Mouse (Mus musculus) cerebellum, adult 9-11 months (tissue): ENCODE data around the gene Tmem129.
A peak's percentile ranks its signal among the peaks of the same experiment; 100 is the strongest.

Source experiments
- DNase-seq: peaks from one replicate; pipeline ENCODE4 v3.0.0; 2022

Tmem129 gene

DNA sequence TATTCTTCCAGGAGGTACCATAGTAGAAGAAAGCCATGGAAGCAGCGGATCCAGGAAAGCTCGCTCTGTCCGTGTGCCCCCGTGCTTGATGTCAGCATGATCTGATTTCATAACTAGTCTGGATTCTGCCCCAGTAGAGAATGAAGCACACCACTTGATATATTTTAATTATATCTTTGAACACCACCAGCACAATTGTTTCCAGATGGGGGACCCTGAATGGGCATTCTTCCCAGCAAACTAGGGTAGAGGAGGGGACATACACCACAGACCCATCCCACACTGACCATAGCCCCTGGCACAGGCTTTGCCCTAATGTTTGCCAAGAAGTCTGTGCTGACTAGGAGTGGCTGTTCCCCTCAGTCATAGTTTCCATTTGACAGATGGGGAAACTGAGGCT lies 26.7 kb upstream of the Tmem129 start:
- DNase-seq: no peak

DNA sequence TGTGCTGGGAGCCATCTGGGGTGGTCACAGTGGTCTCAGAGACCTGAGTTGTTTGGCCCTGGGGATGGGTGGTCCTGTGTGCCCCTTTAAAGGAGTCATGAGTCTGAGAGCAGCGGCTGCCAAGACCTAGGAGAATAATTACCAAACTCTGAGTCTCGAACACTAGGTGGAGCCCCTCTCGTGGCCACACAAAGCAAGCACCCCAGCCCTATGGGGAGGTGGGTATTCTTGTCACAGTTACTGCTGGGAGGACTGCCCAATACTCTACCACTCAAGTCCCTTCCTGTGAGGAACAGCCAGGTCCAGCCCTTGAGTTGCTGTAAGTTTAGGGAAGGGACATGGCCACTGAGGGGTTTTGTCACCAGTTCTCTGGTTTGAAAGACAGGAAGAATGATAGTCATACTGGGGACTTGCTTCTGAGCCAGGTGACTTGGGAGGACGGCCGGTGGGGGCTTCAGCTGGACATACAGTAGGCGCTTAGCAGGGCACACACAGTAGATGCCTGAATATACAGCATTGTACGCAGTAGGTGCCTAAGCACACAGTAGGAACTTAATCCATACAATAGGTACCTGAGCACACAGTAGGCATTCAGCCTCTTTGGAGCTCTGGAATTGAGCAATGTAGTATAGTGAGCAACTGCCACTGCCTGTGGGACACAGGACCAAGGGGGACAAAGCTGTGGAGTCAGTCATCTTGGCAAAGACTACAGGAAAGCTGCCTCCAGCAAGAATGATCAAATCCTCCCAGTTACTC lies 25.9 kb upstream of the Tmem129 start:
- no peak for DNase-seq

DNA sequence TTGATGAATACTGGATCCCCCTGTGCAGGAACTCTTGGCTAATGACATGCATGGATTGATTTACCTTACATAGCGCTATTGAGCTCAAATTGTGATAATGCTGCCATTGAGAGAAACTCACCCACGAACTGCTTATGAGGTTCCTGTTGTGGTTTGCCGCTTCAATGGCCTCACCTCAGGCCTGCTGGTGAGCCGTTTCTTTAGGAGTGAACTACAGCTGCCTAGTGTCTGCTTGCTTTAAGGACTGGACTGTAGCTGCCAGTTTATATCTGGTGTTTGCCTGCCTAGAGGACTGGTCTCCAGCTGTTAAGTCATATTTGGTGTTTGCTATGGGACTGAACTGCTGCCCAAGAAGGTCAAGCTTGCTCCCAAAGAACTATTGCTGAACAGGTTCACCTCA lies 24.7 kb upstream of the Tmem129 start:
- DNase-seq: no peak

DNA sequence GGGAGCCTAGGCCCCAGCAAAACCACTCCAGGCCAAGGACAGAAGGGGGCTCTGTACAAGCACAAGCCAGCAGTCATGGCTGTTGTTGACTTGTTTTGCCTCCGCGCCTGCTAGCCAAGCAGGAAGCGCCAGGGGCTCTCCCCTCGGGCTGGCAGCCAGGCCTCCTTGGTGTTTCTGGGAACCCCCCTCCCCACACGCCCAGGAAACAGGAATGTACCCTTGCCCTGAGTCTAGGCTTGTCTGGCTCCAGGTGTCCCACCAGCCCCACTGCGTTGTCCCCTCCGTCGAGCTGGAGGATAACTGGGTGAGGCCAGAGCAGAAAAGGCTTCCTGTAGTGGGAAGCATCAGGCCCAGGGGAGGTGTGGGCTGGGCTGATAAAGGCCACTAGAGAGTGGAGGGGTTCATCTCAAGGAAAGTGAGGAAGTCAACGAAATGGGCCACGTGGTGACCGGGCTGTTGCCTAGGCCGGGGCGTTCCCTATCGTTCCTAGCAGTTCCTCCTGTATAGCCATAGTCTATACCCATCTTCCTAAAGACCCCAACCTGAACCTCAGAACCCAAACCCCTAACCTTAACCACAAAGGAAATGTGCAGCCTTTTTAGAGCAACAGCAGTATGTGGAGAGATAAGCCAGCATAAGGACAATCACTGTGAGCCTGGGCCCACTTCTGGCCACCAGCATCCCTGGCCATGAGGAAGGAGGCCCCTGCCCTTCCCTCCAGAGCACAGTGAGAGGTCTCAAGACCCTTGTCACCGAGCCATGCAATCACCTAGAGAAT lies 23.6 kb upstream of the Tmem129 start:
- DNase-seq: no peak

DNA sequence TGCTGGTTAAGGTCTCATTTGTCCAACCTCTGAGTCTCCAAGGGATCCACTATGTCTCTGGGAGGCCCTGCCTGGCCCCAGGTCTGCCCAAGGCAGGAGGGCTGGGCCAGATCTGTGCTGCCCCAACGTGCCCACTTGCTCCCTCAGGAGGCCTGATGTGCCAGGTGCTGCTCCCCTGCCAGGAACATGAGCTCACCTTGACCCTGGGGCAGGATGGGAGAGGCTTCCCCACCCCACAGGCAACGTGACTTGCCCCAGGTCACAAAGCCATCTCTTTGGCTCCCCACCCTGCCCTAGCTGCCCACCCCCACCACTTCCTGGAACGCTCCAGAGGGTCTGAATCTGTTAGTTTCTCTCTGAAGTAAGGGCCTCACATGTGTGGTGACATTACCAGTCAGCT lies 22.8 kb upstream of the Tmem129 start:
- no peak for DNase-seq

DNA sequence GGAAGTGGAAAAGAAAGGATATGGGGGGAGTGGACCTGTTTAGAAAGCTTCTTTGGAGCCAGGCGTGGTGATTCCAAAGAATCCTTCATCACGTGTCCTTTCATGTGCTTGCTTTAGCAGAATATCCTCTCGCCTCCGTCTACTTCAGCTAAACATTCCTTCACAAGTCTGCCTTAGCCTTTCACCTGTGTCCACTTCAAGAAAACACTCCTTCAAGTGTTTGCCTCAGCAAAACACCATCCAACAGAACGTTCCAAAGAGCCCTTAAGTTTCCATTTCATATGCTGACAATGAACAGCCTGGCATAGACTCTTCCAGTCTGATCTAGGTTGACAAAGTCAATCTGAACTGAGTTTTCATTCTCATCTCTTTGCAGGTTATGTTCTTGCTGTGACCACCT lies 20.0 kb upstream of the Tmem129 start:
- DNase-seq: no peak

DNA sequence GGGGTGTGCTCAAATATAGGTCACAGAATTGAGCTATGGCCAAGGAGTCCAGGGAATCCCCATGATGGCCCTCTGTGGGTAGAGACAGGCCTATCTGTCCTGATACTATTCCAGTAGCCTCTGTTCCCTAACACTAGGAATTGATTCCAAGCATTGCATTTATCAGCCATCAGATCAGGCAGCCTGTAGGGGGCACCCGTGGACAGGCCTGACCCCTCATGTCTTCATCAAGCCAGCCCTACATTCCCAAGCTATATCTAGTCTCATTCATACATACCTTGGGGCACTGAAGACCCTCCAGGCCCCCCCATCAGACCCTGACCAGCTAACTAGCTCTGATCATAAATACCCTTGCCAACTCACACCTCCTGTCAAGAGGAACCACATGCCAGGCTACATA lies 17.7 kb upstream of the Tmem129 start:
- DNase-seq: peak; percentile 19

DNA sequence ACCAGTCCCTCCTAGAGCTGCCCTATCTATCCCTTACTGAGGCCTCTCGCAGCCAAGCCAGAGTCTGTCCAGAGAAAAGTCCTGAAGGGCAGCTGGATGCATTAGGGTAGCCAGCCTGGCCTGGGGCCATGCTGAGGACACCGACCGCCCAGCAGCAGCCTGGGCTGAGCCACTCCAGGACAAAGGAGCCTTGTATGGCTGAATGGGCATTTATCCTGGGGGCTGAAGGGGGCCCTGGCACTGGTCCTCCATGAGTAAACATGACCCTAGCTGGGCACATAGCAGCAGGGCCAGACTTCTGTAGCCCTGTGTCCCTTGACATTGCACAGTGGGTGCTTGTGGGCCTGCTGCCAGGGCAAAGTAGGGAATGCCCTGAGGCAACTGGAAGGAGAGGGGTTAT lies 16.2 kb upstream of the Tmem129 start:
- peak; percentile 60 for DNase-seq

DNA sequence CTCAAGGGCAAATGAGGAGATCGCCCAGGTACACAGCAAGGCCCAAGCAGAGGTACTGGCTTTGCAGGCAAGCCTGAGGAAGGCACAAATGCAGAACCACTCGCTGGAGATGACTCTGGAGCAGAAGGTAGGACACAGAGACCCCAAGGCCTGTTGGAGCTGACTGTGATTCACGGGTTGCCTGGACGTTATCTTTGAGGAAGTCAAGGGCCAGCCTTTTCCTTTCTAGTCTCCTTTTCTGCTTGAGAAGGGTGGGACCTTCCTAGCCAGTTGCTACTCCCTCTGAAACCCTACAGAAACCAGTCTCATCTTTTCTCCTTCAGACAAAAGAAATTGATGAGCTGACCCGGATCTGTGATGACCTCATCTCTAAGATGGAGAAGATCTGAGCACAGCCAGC lies 13.4 kb upstream of the Tmem129 start:
- DNase-seq: no peak

DNA sequence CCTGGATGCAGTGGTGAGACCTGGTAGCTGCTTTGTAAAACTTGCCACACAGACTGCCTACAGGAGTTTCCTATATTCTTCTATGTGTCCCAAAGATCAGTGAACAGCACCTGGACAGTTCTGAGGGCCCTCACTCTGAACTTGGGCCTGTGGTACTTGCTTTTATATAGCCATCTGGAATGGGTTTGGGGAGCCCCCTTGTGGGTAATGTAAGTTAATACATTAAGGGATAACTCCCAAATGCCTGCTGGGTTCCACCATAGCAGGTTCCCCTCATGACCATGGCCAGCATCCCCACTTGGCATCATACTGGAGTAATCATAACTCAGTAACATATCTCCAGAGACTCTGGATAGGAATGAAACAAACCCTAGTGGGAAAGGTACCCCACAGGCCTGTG lies 10.0 kb upstream of the Tmem129 start:
- DNase-seq: no peak

DNA sequence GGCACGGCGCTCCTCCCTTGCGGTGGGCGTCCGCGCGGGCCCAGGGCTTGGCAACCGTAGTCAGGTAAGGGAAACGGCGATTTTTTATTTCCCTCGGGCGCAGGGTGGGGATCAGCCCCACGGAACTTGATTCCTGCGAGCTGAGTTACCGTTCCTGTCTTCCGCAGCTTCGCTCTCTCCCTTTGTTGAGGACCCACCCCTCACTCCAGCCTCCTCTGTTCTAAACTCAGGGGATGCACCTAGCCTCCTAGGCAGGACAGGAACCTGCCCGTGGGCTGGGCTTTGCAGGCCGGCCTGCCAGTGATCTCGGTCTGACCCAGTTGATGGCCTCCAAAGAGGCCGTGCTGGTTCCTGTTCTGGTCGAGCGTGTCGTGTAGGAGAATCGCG lies 441 bp upstream of the Tmem129 start:
- no peak for DNase-seq

DNA sequence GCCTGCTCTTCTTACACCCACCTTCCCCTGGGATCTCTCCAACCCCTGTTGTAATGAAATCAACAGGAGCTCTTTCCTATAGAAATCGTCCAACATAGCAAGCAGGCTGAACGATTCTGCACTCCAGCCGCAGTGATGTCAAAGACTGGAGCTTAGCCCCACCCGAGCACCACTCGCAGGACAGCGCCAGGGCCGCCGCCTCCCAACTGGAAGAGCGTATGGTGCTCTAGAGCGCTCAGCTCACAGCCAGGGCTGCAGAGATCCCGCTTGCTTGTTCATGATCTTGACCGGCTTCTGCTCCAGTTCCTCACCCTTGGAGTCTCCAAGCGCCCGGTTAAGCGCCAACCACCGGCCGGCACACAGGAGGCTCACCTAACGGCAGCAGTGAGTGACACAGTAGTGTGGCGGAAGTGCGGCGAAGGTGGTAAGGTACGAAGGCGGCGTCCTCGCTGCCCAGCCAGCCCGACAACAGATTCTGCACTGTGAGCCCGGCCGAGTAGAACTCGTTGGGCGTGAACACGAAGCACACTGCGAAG lies 897 bp downstream of the Tmem129 start:
- DNase-seq: no peak

DNA sequence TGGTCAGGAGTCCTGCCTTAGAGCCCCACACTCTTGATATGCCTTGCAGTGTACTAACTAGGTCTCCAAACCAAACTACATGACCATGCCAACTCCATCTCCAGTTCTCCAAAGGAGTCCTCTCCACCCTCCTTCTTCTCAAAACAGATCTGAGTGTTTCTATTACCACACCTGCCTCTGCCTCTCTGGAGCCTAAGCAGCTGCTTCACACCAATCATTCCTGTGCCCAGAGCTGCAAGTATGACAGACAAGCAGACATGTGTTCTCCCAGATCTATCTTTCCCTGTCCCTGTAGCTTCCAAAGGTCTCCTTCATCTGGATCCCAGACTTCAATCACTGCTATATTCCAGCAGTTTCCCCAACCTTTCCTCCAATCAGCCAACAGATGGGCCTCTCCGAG lies 1.5 kb downstream of the Tmem129 start:
- no peak for DNase-seq

DNA sequence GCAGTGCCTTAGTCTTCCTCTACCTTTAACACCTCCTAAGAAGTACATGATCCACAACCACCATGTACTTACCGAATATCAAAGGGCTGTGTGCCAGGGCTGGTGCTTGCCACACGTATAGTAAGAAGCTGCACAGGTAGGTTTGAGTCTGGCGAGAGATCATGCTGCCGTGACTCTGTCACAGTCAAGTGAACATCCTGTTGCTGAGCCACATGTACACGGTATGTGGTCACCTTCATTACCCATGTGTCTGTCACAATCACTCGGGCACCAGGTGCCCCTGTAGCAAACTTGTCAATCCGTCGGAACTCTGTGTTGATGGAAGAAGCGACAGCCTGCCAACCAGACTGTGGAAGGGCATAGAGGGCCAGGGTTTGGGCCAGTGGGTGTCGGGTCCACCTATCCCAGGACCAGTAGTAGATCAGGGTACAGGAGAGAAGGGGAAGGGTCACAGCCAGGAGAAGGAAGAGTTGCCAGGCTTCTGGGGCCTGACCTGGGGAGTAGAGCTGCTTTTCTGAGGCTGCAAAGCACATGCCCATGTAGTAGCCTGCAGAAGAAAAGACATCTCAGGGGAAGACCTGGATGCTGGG lies 2.9 kb downstream of the Tmem129 start:
- DNase-seq: peak; percentile 53

DNA sequence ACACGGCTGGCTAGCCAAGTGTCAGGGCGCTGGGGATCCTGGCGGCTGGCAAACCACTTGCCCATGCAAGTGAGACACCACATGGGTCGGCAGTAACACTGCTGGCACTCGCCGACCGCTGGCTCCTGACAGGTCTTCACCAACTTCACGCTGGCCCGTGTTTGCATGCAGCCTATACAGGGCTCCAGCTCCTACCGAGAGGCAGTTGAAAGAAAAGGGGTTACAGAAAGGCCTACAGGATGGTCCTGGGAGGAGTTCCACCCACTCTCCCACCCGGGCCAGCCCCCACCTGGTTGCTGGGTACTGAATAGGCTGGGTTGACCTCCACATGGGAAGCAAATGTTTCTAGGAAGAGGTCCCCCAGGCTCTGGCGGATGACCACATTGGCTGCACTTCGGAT lies 3.8 kb downstream of the Tmem129 start:
- DNase-seq: peak; percentile 64

DNA sequence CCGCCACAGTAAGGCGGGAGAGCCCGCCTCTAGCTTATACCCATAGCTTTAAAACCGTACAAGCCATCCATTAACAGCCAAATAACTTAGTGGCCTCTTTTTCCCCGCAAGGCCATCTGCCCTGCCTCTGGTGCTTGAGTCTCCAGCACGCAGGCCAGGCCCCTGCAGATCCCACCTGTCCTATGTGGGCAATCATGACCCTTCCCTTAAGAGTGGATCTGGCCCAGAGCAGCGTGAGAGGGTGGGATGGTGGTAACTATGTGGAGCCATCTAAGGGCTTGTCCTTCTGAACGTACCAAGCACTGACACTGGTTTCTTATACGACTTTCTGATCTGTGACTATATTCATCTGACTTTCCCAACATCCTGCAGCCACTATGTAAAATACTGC lies 5.4 kb downstream of the Tmem129 start:
- DNase-seq: no peak

DNA sequence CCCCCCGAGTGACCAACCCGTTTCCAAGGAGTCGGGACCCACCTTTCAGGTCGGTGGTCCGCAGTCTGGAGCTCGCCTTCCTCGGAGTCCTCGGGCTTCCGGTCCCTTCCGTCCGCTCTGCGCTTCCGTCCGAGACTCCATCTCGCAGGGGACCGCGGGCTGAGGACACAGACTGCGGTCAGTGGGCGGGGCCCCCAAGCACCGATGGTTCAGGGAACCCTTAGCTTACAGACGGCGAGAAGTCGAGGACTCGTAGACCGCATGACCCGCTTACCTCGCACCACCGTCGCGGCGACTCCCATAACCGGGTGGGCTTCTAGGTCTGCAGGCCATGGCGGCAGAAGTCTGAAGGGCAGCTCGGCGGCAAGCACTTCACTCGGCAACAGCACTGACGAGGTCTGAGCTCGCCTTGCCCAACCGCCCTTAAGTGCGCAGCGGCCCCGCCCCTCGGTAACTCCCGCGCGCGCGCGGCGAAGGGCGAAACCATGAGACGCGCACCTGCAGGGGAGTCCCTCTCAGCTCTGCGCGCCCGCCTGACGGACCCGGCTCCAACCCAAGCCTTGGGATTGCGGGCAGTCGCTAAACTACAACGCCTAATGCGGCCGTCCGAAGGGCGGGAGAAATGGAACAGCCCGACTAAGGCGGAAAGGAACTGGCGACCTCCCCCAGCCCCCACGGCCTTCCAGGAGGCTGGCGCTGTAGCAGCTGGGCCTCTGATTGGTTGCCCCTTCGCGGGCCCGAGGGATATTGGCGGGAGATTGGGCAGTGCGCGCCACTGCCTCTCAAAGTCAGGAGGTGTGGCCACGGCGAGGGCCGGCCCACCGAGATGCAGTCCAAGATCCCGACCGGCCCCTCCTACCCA lies 6.1 kb downstream of the Tmem129 start, which contains the start of gene Slbp:
Slbp (minus strand) TSS at position 654 of the 862 bp plus-strand sequence.
- DNase-seq: peak; percentile 98

DNA sequence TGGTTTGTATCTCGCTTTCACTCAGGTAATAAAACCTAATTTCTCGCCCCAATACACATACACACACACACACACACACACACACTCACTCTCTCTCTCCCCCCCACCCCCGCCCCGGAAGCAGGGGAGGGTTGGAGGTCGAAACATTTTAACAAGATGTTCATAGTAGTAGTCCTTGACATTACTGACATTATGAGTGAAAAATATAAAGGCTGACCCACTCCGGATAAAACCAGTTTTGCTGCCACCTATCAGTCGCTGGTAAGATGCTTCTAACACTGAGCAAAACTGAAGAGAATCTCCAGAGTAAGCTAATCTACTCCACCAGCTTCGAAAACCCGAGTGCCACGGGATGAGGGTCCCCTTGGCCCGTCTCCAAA lies 6.7 kb downstream of the Tmem129 start:
- no peak for DNase-seq

DNA sequence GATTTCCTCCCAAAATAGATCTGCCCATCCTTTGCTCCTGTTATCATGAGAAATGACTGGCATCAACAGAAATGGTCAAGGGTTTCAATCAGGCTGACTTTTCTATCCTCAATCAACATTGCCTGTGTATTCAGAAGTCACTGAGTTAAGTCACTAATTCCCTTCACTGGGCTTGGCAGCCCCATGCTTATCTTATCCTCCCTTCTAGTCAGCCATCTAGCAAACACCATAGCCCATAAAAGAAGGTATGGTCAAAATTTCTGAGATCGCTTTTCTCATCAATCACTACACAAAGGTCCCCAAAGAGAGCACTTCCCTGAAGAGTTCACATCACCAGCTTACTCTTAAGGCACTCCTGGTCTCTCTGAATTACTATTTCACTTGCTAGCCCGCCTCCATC lies 7.2 kb downstream of the Tmem129 start:
- DNase-seq: no peak

DNA sequence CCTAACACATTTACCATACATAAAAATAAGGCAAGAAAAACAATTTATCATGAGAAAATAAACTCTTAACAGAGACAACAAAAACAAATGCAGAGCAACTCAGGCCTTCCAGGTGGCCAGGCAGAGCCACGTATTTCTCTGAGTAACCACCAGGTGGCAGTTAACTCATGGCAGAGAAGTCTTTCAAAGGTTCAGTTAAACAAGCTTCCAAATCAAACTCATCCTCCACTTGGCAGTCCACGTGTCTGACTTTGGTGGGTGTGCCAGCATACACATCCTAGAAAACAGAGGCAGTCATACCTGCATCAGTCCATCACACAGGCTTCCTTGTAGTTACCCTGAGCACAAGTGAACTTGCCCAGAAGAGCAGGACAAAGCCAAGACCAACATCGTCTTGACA lies 17.6 kb downstream of the Tmem129 start:
- DNase-seq: peak; percentile 41

DNA sequence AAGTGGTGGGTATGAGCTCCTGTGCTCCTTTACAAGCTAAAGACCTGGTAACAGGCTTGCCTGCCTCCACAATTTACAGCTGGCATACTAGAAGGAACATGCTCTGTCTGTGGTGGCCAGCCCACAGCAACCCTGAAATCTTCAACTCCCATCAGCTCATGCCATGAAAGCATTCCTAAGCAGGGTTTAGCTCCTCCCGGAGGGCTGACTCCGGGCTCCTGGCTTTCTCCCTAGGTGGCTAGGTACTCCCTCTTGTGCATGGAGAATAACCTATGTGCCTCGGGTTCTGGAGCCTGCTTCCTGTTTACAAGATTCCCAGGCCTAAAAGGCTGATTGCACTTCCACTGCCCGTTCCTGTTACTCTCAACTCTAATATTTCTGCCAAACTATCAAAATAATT lies 19.4 kb downstream of the Tmem129 start:
- DNase-seq: no peak

DNA sequence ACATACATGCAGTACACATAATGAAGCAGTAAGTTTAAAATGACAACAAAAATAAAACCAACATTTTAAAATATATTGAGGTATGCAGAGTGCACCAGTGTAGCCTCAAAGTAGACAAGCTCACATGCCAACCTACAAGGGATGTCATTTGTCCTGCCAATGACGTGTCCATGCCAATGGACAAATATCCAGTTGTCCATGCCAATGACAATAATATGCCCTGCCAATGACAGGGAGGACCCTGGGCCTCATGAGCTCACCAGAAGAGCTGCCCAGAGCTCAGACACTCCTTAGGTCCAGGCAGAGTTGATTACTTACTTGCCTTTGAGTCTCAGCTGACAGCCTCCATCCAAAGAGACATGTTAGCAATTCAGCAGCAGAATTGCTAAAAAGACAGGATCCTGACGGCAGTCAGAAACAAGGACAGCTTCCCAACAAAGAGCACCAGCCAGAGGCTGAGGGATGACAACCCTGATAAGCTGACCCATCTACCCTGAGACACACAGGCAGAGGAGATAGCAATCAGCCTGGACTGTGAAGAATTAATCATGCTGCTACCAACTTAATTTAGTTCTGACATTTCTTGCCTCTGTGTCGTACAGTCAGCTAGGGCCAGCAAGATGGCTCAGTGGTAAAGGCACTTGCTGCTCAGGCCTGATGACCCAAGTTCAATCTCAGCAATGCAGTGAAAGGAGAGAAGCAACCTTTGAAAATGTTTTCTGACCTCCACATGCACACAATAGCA lies 20.4 kb downstream of the Tmem129 start:
- DNase-seq: no peak
